In the genomic region with DNA sequence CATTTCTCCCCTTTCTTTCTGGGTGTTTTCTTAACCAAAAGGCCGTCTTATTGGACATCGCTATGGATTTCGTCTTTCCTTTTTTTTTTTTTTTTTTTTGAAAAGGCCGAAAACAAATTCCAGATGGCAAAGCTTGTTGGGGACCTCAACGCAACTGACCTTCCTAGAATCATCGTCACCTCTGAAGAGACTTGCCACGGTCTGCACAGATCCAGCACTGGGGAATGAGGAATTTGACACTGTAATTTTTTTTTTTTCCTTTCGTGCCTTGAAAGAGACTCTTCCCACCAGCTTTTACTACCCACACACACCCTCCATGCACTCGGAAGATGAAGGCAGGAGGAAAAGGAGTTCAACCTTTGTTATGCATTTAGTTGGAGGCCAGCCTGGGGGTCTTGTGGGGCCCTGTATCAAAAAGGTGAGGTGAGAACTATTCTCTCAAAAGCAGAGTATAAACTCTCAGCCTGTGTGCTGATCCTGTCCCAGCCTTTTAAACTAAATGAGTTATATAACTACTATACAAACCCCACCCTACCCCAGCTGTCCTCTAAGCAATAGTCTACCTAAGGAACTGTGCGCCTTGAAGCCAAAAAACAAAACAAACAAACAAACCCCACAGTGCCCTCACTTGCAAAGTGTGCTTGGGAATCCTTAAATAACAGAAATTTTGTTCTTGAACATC, we compare ENCODE assay signal across 8 mouse cellular contexts. TPM values are rescaled to one million over a fixed set of nuclear protein-coding genes. Genes with fewer than 3 reads are reported as not detected.
DNase-seq lines count a peak whose midpoint lies in the region; ATAC-seq and TF ChIP-seq lines count a peak whose summit lies in the region.

No protein-coding gene starts in this region.

- TF ChIP-seq EP300 in stomach, postnatal 0 days (optimal IDR thresholded peaks at IDR 0.05): no peak

- no peak for TF ChIP-seq CTCF in stomach, postnatal 0 days (IDR thresholded peaks at IDR 0.05; ENCODE audit: low read depth)

- no peaks in the 10 kb centered on the region for H3K27me3 ChIP-seq in lung, embryonic 15.5 days
- no peaks in the 10 kb centered on the region for H3K27me3 ChIP-seq in forebrain, embryonic 12.5 days
- H3K27me3 ChIP-seq in limb, embryonic 15.5 days: no peaks in the 10 kb centered on the region
- no peaks in the 10 kb centered on the region for H3K27me3 ChIP-seq in stomach, postnatal 0 days (ENCODE audit: control insufficient read depth, insufficient read depth, low read length)

- no peaks in the 10 kb centered on the region for H3K36me3 ChIP-seq in lung, embryonic 15.5 days
- no peaks in the 10 kb centered on the region for H3K36me3 ChIP-seq in forebrain, embryonic 12.5 days (replicated peaks)
- H3K36me3 ChIP-seq in limb, embryonic 15.5 days: no peaks in the 10 kb centered on the region
- no peaks in the 10 kb centered on the region for H3K36me3 ChIP-seq in stomach, postnatal 0 days (ENCODE audit: control insufficient read depth, insufficient read depth, low read length)

- peak overlapping the region; percentile 99 for H3K9ac ChIP-seq in lung, embryonic 15.5 days
- peak overlapping the region; percentile 91 for H3K9ac ChIP-seq in forebrain, embryonic 12.5 days
- peak overlapping the region; percentile 92; the same call in 1 of the 2 replicates for H3K9ac ChIP-seq in limb, embryonic 15.5 days
- peak overlapping the region; percentile 99 for H3K9ac ChIP-seq in stomach, postnatal 0 days (ENCODE audit: low read length)

- peak overlapping the region; percentile 63 for H3K4me2 ChIP-seq in lung, embryonic 15.5 days
- H3K4me2 ChIP-seq in forebrain, embryonic 12.5 days: peak overlapping the region; percentile 57
- H3K4me2 ChIP-seq in limb, embryonic 15.5 days: peak overlapping the region; percentile 50
- peak overlapping the region; percentile 62 for H3K4me2 ChIP-seq in stomach, postnatal 0 days (replicated peaks; ENCODE audit: low read depth)

- 8% methylated on average over 10 of the region's 10 CpGs for WGBS in lung, embryonic 15.5 days
- WGBS in forebrain, embryonic 12.5 days: 10% methylated on average over 10 of the region's 10 CpGs
- WGBS in limb, embryonic 15.5 days: 6% methylated on average over 10 of the region's 10 CpGs
- WGBS in stomach, postnatal 0 days: 8% methylated on average over 10 of the region's 10 CpGs

- peaks cover 30% of the 10 kb centered on the region for H3K4me1 ChIP-seq in lung, embryonic 15.5 days
- peaks cover 37% of the 10 kb centered on the region for H3K4me1 ChIP-seq in forebrain, embryonic 12.5 days
- H3K4me1 ChIP-seq in limb, embryonic 15.5 days: peaks cover 39% of the 10 kb centered on the region
- H3K4me1 ChIP-seq in stomach, postnatal 0 days (replicated peaks; ENCODE audit: control insufficient read depth, insufficient read depth): peaks cover 9% of the 10 kb centered on the region; the same call in 1 of the 2 replicates

- H3K4me3 ChIP-seq in lung, embryonic 15.5 days: peak overlapping the region; percentile 78
- H3K4me3 ChIP-seq in forebrain, embryonic 12.5 days (replicated peaks): peak overlapping the region; percentile 77
- peak overlapping the region; percentile 81 for H3K4me3 ChIP-seq in limb, embryonic 15.5 days
- H3K4me3 ChIP-seq in stomach, postnatal 0 days (ENCODE audit: low read depth, low read length): peak overlapping the region; percentile 88

- DNase-seq in embryo, embryonic 11 days: peak; percentile 37
- DNase-seq in embryo, embryonic 10.5 days (ENCODE audit: low spot score): no peak
- DNase-seq in lung, postnatal 36 days: no peak
- DNase-seq in stomach, postnatal 0 days (ENCODE audit: low spot score): peak; percentile 13
- no peak for DNase-seq in adrenal gland, adult 8-10 months

- peak overlapping the region; percentile 95 for H3K27ac ChIP-seq in lung, embryonic 15.5 days
- H3K27ac ChIP-seq in forebrain, embryonic 12.5 days: no peak overlapping the region
- peak overlapping the region; percentile 98 for H3K27ac ChIP-seq in limb, embryonic 15.5 days
- peak overlapping the region; percentile 99 for H3K27ac ChIP-seq in stomach, postnatal 0 days (replicated peaks)

- H3K9me3 ChIP-seq in lung, embryonic 15.5 days: no peaks in the 10 kb centered on the region
- no peaks in the 10 kb centered on the region for H3K9me3 ChIP-seq in forebrain, embryonic 12.5 days
- H3K9me3 ChIP-seq in limb, embryonic 15.5 days: no peaks in the 10 kb centered on the region
- H3K9me3 ChIP-seq in stomach, postnatal 0 days (ENCODE audit: control insufficient read depth, low read length): no peaks in the 10 kb centered on the region

- no peak for ATAC-seq in lung, embryonic 15.5 days (ENCODE audit: borderline replicate concordance, extremely low read depth, low FRiP score, low TSS enrichment)
- no peak for ATAC-seq in forebrain, embryonic 12.5 days (ENCODE audit: low FRiP score)
- ATAC-seq in limb, embryonic 15.5 days (ENCODE audit: insufficient number of reproducible peaks, low FRiP score, low TSS enrichment, low read depth): no peak
- ATAC-seq in stomach, postnatal 0 days (ENCODE audit: low FRiP score, low TSS enrichment): no peak

RNA-seq across cellular contexts. Expression of a gene that starts 1.0 kb away (rescaled TPM):
- 3.4 and 3.7 TPM in 2 replicates for polyA plus RNA-seq in lung, embryonic 15.5 days (2015; fragmentation: Nextera tagmentation; extraction: Ambion mirVana)
- 5.2 and 5.8 TPM in 2 replicates for polyA plus RNA-seq in forebrain, embryonic 12.5 days (2016; fragmentation: Nextera tagmentation; extraction: Ambion mirVana)
- 2.6 and 2.9 TPM in 2 replicates for polyA plus RNA-seq in limb, embryonic 15.5 days (2015; fragmentation: Nextera tagmentation; extraction: Ambion mirVana)
- 2.1 TPM in 2 replicates for polyA plus RNA-seq in stomach, postnatal 0 days (2015; fragmentation: Nextera tagmentation; extraction: Ambion mirVana)
- total RNA-seq in adrenal gland, adult 8-10 months (2022): 10 to 100 TPM; 16.8 to 22.8 (median 19.6) TPM

RNA-seq across cellular contexts. Expression of a gene that starts 47.3 kb away (rescaled TPM):
- 7.5 and 9.5 TPM in 2 replicates for polyA plus RNA-seq in lung, embryonic 15.5 days (2015; fragmentation: Nextera tagmentation; extraction: Ambion mirVana)
- polyA plus RNA-seq in forebrain, embryonic 12.5 days (2016; fragmentation: Nextera tagmentation; extraction: Ambion mirVana): 15.4 and 15.7 TPM in 2 replicates
- polyA plus RNA-seq in limb, embryonic 15.5 days (2015; fragmentation: Nextera tagmentation; extraction: Ambion mirVana): 3.7 and 8.0 TPM in 2 replicates
- polyA plus RNA-seq in stomach, postnatal 0 days (2015; fragmentation: Nextera tagmentation; extraction: Ambion mirVana): 3.8 and 3.9 TPM in 2 replicates
- 10 to 100 TPM; 41.8 to 54.8 (median 48.5) TPM for total RNA-seq in adrenal gland, adult 8-10 months (2022)

Comparison
In these comparisons a context has a peak if more than half of its experiments do, and no peak if none do; other contexts are left out.
1. DNase-seq: peak in embryo, embryonic 11 days (single experiment) and stomach, postnatal 0 days (single experiment); none in embryo, embryonic 10.5 days (single experiment), lung, postnatal 36 days (single experiment) and adrenal gland, adult 8-10 months (single experiment).
2. Peak in every context shown above with its lines, with median percentiles within 50 percentile points of each other: H3K4me2 ChIP-seq, H3K4me3 ChIP-seq and H3K9ac ChIP-seq.